25 mouse cellular contexts compared by ENCODE assay signal in the genomic region with DNA sequence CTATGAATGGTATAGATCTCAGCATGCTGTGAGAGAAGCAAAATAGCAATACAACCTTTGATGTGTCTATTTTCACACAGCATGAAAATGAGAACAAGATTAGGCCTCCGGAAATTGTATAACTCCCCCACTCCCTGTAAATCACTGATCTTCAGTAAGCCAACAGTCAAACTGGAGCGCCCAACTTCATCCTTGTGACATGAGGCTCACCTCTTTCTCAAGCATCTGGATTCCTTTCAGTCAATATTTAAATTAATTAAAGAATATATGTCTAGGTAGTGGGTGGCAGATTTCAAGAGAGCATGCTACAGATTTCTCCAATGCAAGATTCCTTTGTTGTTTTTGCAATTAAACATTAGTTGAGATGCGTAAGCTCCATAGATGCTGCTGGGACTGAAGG. TPM values are rescaled to one million over a fixed set of nuclear protein-coding genes. Genes with fewer than 3 reads are reported as not detected.
A peak's percentile ranks its signal among the peaks of the same experiment; 100 is the strongest.
DNase-seq lines count a peak whose midpoint lies in the region; ATAC-seq lines count a peak whose summit lies in the region.
"Had no signal": no experiment of that assay in that cellular context is flagged by ENCODE, and none has a peak within 500 bp of the region (broad histone marks: within the 10 kb centered on the region; RNA-seq: fewer than 3 reads in every experiment).

No protein-coding gene starts in this region.

- DNase-seq in CD4-positive, CD25-positive, alpha-beta regulatory T cell, adult 2 months (ENCODE audit: low read depth, low spot score) = peak; percentile 33
- DNase-seq in induced T-regulatory cell, adult 2 months (ENCODE audit: low read depth) = peak; percentile 59
- DNase-seq in left cerebral cortex, postnatal 14 days (ENCODE audit: low spot score in 2 of 2) = no peak
- DNase-seq in gastrocnemius, postnatal 14 days = no peak
- DNase-seq: adrenal gland, adult 8-10 months; adrenal gland, postnatal 14 days; adrenal gland, postnatal 36 days; cerebellum, adult 11-12 months; cerebellum, adult 2 months; cerebellum, adult 9-10 months; cerebellum, postnatal 10 days; cerebellum, postnatal 25 days had no signal

- no peak overlapping the region for H3K4me2 ChIP-seq in forebrain, embryonic 13.5 days
- H3K4me2 ChIP-seq: embryonic facial prominence, embryonic 12.5 days had no signal

- WGBS in forebrain, embryonic 13.5 days = 92% methylated on average over 3 of the region's 3 CpGs

- no peaks in the 10 kb centered on the region for H3K27me3 ChIP-seq in forebrain, embryonic 13.5 days
- H3K27me3 ChIP-seq: embryonic facial prominence, embryonic 12.5 days had no signal

- H3K36me3 ChIP-seq in forebrain, embryonic 13.5 days (ENCODE audit: poor library complexity, severe bottlenecking) = no peaks in the 10 kb centered on the region
- H3K36me3 ChIP-seq: embryonic facial prominence, embryonic 10.5 days; embryonic facial prominence, embryonic 12.5 days had no signal

- ATAC-seq in CD4-positive, CD25-positive, alpha-beta regulatory T cell, adult 4 months = peak; percentile 12
- no peak for ATAC-seq in forebrain, embryonic 13.5 days
- ATAC-seq: forebrain, embryonic 14.5 days; forebrain, embryonic 16.5 days had no signal

- H3K9ac ChIP-seq in forebrain, embryonic 13.5 days = no peak overlapping the region
- H3K9ac ChIP-seq: embryonic facial prominence, embryonic 12.5 days had no signal

- intact Hi-C loops in left cerebral cortex, postnatal 14 days (cut with DNase I) = no loop called here
- intact Hi-C loops in gastrocnemius, postnatal 14 days (cut with DNase I; ENCODE audit: low total_unique reads) = no loop called here

- H3K4me3 ChIP-seq in forebrain, embryonic 13.5 days = no peak overlapping the region
- H3K4me3 ChIP-seq: embryonic facial prominence, embryonic 10.5 days; embryonic facial prominence, embryonic 12.5 days had no signal

- H3K9me3 ChIP-seq in forebrain, embryonic 13.5 days (replicated peaks) = no peaks in the 10 kb centered on the region
- H3K9me3 ChIP-seq: embryonic facial prominence, embryonic 10.5 days; embryonic facial prominence, embryonic 12.5 days had no signal

- H3K4me1 ChIP-seq in forebrain, embryonic 13.5 days = no peaks in the 10 kb centered on the region
- H3K4me1 ChIP-seq: embryonic facial prominence, embryonic 10.5 days; embryonic facial prominence, embryonic 12.5 days had no signal

- no peak overlapping the region for H3K27ac ChIP-seq in forebrain, embryonic 13.5 days
- H3K27ac ChIP-seq: embryonic facial prominence, embryonic 10.5 days; embryonic facial prominence, embryonic 12.5 days had no signal

RNA-seq across cellular contexts. Expression of a gene that starts 2.6 kb away (rescaled TPM):
- 100 to 1,000 TPM; 122 to 148 TPM for polyA plus RNA-seq in CD4-positive, CD25-positive, alpha-beta regulatory T cell, adult 4 months (2017; shearing (Covaris generic))
- total RNA-seq in left cerebral cortex, postnatal 14 days (2021) = under 1 TPM; 0.07 to 0.38 TPM
- polyA plus RNA-seq in forebrain, embryonic 13.5 days (2015; fragmentation: Nextera tagmentation; extraction: Ambion mirVana) = not detected in 2 replicates
- total RNA-seq in gastrocnemius, postnatal 14 days (2021) = not detected
- total RNA-seq: adrenal gland, adult 18-20 months; adrenal gland, postnatal 14 days; adrenal gland, postnatal 36 days; ES-E14; MEL had no signal
- polyA plus RNA-seq: C2C12; embryonic facial prominence, embryonic 10.5 days; embryonic facial prominence, embryonic 12.5 days; forebrain, embryonic 11.5 days; forebrain, embryonic 14.5 days; forebrain, embryonic 16.5 days had no signal

RNA-seq across cellular contexts. Expression of a gene that starts 47.5 kb away (rescaled TPM):
- not detected for polyA plus RNA-seq in CD4-positive, CD25-positive, alpha-beta regulatory T cell, adult 4 months (2017; shearing (Covaris generic))
- total RNA-seq in left cerebral cortex, postnatal 14 days (2021) = not detected
- not detected in 2 replicates for polyA plus RNA-seq in forebrain, embryonic 13.5 days (2015; fragmentation: Nextera tagmentation; extraction: Ambion mirVana)
- not detected for total RNA-seq in gastrocnemius, postnatal 14 days (2021)
- total RNA-seq: adrenal gland, adult 18-20 months; adrenal gland, adult 8-10 months; adrenal gland, postnatal 14 days; adrenal gland, postnatal 36 days; ES-E14; MEL had no signal
- polyA plus RNA-seq: C2C12; cerebellum, adult 2 months; cortical plate, adult 2 months; embryonic facial prominence, embryonic 10.5 days; embryonic facial prominence, embryonic 12.5 days; embryonic facial prominence, embryonic 14.5 days; forebrain, embryonic 11.5 days; forebrain, embryonic 14.5 days; forebrain, embryonic 16.5 days had no signal

Comparison
In these comparisons a context has a peak if more than half of its experiments do, and no peak if none do; other contexts are left out.
1. DNase-seq: peak in CD4-positive, CD25-positive, alpha-beta regulatory T cell, adult 2 months (single experiment) and induced T-regulatory cell, adult 2 months (single experiment); none in left cerebral cortex, postnatal 14 days (0 of 2) and gastrocnemius, postnatal 14 days (single experiment).